Mouse (Mus musculus) embryo, embryonic 10.5 days (tissue): ENCODE results near the gene Gm49630.
"Not testable (repeated sequence)": the region's sequence is repeated elsewhere in the genome, so short reads cannot be mapped to it uniquely, and the experiment has no call there.

Experiments
- DNase-seq: peaks from one replicate; pipeline ENCODE4 v3.0.0-alpha.2; 2015; ENCODE audit warnings: low spot score

The Gm49630 gene

GRCm38 (mm10) chr17:7371879-7372278 is at the start of gene Gm49630:
Gm49630 (minus strand) TSS chr17:7371979.
- DNase-seq, result not testable (repeated sequence)

- DNase-seq, result not testable (repeated sequence)
These were observed 48.6 kb upstream of the Gm49630 start for GRCm38 (mm10) chr17:7420191-7420973.

DNA sequence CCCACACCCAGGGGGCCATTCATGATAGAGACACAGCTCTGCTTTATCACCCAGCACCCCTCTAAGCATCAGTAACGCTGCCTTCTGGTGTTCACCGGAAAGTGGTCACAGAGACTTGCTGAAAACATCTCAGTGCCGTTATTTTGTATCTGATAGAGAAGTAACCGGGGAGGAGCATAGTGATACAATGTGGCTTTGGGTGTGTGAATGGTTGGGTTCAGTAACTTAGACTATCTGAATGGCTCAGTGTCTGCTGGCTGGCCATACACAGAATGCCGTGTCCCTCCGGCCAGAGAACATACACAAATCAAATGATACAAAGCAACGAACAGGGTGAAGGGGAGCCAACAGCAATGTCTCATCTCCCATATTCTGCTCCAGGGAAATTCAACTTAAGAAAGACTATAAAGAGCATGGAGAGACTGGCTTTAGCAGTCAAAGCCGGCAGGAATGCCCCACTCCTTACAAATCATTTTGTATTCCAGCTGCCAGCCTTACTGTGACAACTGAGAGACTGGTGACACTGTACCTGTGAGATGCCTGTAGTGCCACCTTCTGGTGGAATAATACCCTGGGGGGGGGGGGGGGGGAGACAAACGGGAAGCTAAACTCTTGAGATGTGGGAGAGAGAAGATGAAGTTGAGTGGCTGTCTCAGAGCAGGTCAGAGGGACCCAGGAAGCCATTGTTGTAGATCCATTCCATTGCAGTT is 43.0 kb upstream of the Gm49630 start:
- DNase-seq, result not testable (repeated sequence)

GRCm38 (mm10) chr17:7413336-7413735 is 41.6 kb upstream of the Gm49630 start:
- not testable (repeated sequence) for DNase-seq

- DNase-seq, result not testable (repeated sequence)
These were observed 28.0 kb upstream of the Gm49630 start for GRCm38 (mm10) chr17:7399770-7400169.

DNA sequence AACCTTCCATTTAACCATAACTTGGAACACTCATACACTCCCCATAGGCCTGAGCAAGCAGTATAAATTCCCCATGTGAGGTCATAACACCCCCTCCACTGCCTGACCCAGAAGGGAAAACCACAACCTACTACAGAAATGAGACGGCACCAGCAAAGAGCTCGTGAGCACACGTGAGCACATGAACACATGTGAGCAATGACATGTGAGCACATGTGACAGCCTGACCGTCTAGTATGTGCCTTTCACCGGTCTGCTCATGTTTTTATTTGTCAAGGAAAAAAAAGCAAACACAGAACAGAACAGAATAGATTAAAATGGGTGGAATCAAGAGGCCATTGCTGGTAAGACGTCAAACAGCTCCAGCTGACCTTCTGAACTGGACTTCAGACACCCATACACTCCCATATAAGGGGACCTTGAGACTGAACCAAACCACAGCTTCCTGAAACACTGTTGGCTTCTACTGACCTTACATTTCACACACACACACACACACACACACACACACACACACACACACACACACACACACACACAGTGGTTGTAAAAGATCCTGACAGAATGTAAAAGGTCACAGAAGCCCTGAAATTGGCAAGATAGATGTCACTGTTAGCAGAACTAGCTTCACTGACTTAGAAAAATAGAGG is 26.5 kb upstream of the Gm49630 start:
- not testable (repeated sequence) for DNase-seq

DNA sequence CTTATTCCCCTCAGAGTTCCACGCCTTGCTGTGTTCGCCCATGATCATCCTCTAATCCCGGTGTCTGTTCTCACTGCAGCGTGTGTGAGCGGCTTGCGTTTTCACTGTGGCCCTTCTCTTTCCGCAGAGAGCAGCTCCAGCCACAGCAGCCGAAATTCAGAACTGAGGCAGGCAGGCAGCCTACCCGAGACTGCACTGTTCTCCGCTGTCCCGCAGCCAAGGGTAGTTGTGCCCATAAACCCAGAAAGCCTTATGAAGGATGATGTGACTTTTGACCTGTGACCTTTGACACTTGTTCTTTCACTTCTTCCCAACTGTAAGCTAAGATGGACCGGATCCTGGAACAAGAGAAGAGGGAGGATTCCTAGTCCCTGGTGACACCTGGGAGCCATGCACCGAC is 25.3 kb upstream of the Gm49630 start:
- DNase-seq, result not testable (repeated sequence)

GRCm38 (mm10) chr17:7396288-7396687 is 24.5 kb upstream of the Gm49630 start:
- DNase-seq, result not testable (repeated sequence)

DNA sequence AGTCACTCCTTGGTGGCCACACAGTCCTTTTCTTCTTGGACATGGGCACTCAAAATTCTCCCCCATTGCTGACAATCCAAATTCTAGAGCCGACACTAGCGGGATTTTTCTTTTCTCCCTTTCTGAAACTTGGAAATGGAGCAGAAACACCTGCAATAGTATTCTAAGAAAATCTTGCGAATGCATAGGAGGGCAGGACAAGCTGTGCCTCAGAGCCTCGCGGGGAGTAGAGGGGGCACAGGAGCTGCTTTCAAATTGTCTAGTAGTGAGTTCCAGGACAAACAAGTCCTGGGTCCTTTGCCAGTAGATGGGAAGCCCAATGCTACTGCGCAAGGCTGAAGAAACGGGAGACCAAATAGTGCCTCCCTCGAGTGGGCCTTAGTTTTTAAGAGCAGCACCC is 23.9 kb upstream of the Gm49630 start:
- DNase-seq, result not testable (repeated sequence)

- not testable (repeated sequence) for DNase-seq
These were observed 23.3 kb upstream of the Gm49630 start for GRCm38 (mm10) chr17:7395116-7395515.

DNA sequence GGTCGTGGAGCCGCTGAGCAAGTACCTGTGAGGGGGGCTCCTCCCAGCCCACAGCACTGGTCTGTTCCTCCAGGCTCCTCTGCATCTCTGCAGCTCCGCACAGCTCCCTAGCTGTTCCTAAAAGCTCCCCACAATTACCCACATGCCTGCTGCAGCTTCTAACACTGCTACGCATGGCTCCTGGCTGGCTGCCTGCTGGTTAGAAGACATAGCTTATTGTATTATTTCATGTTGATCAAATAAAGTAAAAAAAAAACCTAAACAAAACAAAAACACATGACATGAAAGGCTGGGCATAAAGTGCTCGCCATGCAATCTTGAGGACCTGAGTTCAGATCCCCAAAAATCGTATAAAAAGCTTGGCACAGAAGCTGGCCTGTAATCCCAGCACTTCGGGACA is 18.1 kb upstream of the Gm49630 start:
- not testable (repeated sequence) for DNase-seq

GRCm38 (mm10) chr17:7388958-7389356 is 17.2 kb upstream of the Gm49630 start:
- DNase-seq, result not testable (repeated sequence)

- not testable (repeated sequence) for DNase-seq
These were observed 16.7 kb upstream of the Gm49630 start for GRCm38 (mm10) chr17:7388341-7388957.

DNA sequence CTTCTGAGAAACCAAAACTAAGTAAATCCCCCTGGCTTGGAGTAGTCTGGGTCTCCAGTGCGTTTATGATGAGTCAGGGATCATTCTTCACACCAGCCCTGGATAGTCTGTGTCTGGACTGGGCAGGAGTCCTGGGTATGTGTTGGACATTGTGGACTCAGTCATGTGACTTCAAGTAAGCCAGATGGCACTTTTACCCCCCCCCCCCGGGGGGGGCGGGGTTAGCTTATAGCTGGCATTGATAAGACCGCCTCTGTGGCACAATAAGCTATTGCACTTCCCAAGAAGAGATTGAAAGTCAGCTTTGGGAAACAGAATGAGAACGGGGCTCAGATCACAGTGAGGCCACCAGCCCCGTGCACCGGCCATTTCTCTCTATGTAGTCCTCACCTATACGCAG is 14.2 kb upstream of the Gm49630 start:
- not testable (repeated sequence) for DNase-seq

DNA sequence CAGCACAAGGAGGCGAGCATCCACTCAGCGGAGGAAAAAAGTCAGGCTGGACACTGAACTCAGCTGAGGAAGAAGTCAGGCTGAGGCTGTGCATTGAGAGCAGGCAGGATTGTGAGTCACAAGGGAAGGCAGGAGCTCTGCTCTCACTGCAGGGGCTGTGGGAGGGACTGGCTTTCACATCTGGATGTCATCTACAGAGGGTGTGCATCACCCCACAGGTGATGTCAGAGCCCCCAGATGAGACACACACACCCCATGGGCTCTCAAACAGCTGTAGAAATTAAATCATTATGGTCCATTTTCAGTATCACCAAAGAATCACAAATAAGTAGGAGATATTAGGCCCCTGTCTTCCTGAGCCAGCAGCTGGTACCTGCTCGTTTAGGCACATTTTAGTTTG is 13.6 kb upstream of the Gm49630 start, which contains the start of gene Unc93a2:
Unc93a2 (minus strand) TSS at position 101 of the 400 bp plus-strand sequence.
- not testable (repeated sequence) for DNase-seq

GRCm38 (mm10) chr17:7383167-7384143 is 11.7 kb upstream of the Gm49630 start:
- not testable (repeated sequence) for DNase-seq

- DNase-seq, result not testable (repeated sequence)
These were observed 10.9 kb upstream of the Gm49630 start for GRCm38 (mm10) chr17:7382711-7383110.

GRCm38 (mm10) chr17:7377907-7378306 is 6.1 kb upstream of the Gm49630 start:
- DNase-seq, result not testable (repeated sequence)

DNA sequence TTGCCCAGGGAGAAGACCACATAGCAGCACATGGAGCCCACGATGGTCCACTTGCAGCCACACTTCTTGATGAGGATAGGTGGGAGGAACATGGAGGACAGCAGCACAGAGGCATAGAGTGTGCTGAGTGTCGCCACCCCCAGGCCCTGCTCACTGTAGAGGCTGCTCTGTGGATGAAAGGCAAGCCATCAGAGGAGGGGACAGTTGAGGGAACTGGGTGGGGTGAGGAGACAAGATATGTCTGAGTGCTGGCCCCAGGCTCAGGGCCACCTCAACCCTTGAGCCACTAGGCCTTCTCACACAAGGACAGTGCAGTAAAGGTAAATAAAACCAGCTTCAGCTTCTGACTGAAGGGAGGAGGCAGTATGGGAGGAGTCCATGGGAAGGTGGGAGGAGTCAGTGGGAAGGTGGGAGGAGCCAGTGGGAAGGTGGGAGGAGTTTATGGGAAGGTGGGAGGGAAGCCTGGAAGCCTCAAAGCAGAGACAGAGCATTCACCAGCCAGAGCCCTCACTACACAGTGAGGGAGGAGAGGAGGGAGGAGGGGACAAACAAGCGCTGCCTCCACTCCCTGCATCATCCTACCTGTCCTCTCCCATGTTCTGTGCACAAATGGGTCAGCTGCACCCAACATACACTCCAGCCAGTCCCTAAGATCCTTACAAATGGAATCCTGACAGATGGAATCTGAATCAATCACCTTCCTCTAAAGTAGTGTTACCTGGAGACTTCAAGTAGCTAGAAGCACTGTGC is 5.3 kb upstream of the Gm49630 start:
- not testable (repeated sequence) for DNase-seq

DNA sequence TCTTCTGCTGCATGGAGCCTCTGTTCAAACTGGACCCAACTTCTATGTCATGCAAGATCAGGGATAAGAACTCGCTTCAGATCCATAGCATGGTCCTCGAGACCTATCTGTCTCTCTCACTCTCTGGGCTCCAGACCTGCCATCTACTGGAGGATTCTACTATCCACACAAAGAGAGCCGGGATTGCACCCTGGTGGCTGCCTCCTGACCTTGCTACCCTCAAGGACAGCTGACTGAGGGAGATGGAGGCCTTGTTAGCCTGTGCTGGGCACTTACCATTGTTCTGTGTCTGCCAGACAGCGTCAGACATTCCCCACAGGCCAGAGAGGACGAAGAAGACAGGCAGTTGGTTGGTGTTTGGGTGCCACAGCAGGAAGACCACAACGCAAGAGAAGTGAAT is 2.4 kb downstream of the Gm49630 start:
- not testable (repeated sequence) for DNase-seq
